Mouse (Mus musculus): ENCODE results near the gene Zkscan5.

DNA sequence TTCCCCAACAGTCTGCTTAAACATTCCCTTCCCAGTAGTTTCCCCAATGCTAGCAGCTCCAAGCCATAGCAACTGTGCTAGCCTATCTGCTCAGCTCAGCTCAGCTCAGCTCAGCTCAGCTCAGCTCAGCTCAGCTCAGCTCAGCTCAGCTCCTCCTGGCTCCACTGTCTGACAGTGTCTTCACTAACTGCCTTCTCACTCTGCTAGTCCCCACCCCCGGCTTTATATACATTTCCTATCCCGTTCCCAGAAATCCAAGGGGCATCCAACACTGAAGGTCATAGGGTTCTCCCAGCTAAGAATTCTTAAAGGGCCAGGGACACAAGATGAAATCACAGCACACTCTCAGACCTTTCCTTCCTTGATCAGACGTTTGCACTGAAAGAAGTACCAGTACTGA is 39.7 kb upstream of the Zkscan5 start:
- TF ChIP-seq CTCF (IDR thresholded peaks at IDR 0.05; ENCODE audit: insufficient read depth, low read length) (no peak), POLR2A (IDR thresholded peaks at IDR 0.05; ENCODE audit: borderline replicate concordance, extremely low read depth, low read depth, low read length) (no peak)
